Mouse (Mus musculus): ENCODE data around the gene Phykpl. TPM values are rescaled to one million over a fixed set of nuclear protein-coding genes. Genes with fewer than 3 reads are reported as not detected.
A peak's percentile ranks its signal among the peaks of the same experiment; 100 is the strongest.
"Not testable (repeated sequence)": the region's sequence is repeated elsewhere in the genome, so short reads cannot be mapped to it uniquely, and the experiment has no call there.

Gene Phykpl
- polyA plus RNA-seq, 1 experiment from 2014 or later: 22.2 TPM

DNA sequence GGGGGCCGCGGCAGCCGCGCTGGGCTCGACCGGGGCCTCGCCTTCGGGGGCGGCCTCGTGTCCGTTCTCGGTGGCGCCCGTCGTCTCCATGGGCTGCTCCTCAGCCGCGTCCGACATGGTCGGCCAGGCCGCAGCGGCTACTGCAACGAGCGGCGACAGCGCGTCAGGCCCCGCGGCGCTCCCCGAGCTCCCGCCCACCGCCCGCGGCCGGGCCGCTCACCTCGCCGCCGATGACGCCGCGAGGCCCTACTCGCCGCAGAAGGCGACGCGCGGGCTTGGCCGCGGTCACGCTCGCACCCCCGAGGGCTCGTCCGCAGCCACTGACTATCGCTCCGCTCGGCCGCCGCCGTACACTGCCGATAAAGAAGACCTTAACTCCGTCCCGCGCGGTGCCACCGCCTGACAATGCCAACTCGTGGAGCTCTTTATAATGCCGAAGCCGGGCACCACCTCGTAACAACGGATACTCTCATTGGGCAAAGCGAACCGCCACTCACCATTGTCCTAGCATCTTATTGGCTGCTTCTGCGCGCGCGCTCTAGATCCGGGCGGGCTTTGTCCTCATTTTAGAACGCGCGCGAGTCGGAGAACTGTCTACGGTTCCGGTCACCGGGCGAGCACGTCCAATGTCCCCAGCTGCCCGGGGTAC lies 22.0 kb downstream of the Phykpl start, which contains the start of gene Hnrnpab:
TSS of gene Hnrnpab (minus strand) at position 401 of the 649 bp plus-strand sequence.
- peak; percentile 95 for ATAC-seq (replicated peaks; ENCODE audit: low FRiP score)
- Histone ChIP-seq H3K9ac (peak within 1 kb of the TSS; percentile 99), H3K4me3 (replicated peaks) (peak within 1 kb of the TSS; percentile 95), H3K4me2 (peak within 1 kb of the TSS; percentile 76), H3K4me1 (peaks cover 43% of the 10 kb centered on the region), H3K27ac (peak within 1 kb of the TSS; percentile 96), H3K27me3 (no peaks in the 10 kb centered on the region), H3K9me3 (replicated peaks) (no peaks in the 10 kb centered on the region), H3K36me3 (peaks cover 41% of the 10 kb centered on the region)
- WGBS: under 1% methylated on average over 91 of the region's 91 CpGs

DNA sequence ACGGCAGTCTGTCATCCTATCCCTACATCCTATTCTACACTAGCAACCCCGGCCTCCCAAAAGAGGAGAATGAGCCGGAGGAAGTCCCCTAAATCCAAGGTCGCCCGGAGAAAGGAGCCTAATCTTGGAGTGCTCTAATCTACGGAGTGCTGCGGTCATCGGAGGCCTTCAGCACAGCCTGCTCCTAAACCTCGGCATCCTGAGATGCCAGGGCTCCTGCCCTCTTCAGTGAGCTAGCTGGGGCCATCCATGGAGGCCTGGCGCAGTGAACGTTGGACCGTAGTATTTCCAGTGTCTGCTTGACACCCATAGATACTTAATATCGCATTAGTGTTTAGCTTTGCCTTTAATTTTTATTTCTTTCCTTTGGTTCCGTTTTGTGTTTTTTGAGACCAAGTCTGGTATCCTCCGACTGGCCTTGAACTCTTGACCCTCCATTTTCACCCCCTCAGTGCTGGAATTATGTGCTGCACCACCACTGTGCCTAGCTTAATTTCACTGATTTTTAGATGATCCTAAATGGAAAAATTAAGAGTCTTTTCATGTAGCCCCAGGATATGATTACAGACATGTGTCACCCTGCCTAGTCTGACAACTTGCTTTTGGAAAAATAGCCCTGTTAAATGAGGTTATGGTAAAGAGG lies 22.7 kb downstream of the Phykpl start:
- Histone ChIP-seq H3K27me3 (no peaks in the 10 kb centered on the region), H3K36me3 (peaks cover 35% of the 10 kb centered on the region), H3K27ac (peak overlapping the region; percentile 95), H3K9ac (peak overlapping the region; percentile 99), H3K4me2 (peak overlapping the region; percentile 69), H3K4me3 (replicated peaks) (peak overlapping the region; percentile 95), H3K9me3 (replicated peaks) (no peaks in the 10 kb centered on the region), H3K4me1 (peaks cover 37% of the 10 kb centered on the region)
- peak; percentile 59 for ATAC-seq (replicated peaks; ENCODE audit: low FRiP score)
- WGBS: 5% methylated on average over 15 of the region's 15 CpGs

- Histone ChIP-seq H3K9ac (no peak overlapping the region), H3K27me3 (no peaks in the 10 kb centered on the region), H3K4me1 (peaks cover 16% of the 10 kb centered on the region), H3K27ac (no peak overlapping the region), H3K4me2 (no peak overlapping the region), H3K4me3 (replicated peaks) (no peak overlapping the region), H3K9me3 (replicated peaks) (no peaks in the 10 kb centered on the region), H3K36me3 (peaks cover 13% of the 10 kb centered on the region)
- no peak for ATAC-seq (replicated peaks; ENCODE audit: low FRiP score)
- 74% methylated on average over 3 of the region's 3 CpGs for WGBS
Observed at GRCm38 (mm10) chr11:51609266-51609909, 24.8 kb downstream of the Phykpl start.

GRCm38 (mm10) chr11:51609940-51610339 lies 25.4 kb downstream of the Phykpl start:
- H3K4me3 ChIP-seq (replicated peaks): not testable (repeated sequence)
- 83% methylated on average over 5 of the region's 5 CpGs for WGBS

GRCm38 (mm10) chr11:51614256-51614655 lies 29.7 kb downstream of the Phykpl start:
- no peaks in the 10 kb centered on the region for H3K9me3 ChIP-seq (replicated peaks)
- peaks cover 21% of the 10 kb centered on the region for H3K4me1 ChIP-seq
- no peaks in the 10 kb centered on the region for H3K27me3 ChIP-seq
- no peak overlapping the region for H3K4me3 ChIP-seq (replicated peaks)
- H3K27ac ChIP-seq: 0 out of 2 replicates have a peak overlapping the region, but pooled peaks have one; percentile 95
- no peak overlapping the region for H3K4me2 ChIP-seq
- no peak overlapping the region for H3K9ac ChIP-seq
- 86% methylated on average over 8 of the region's 8 CpGs for WGBS
- no peak for ATAC-seq (replicated peaks; ENCODE audit: low FRiP score)
- H3K36me3 ChIP-seq: no peaks in the 10 kb centered on the region

More at GRCm38 (mm10) chr11:51609940-51610339, 25.4 kb downstream of the Phykpl start:
- H3K9ac ChIP-seq; H3K4me2 ChIP-seq; H3K36me3 ChIP-seq; H3K9me3 ChIP-seq (replicated peaks); H3K27ac ChIP-seq; ATAC-seq (replicated peaks; ENCODE audit: low FRiP score); H3K27me3 ChIP-seq: not testable (repeated sequence)
- peaks cover 16% of the 10 kb centered on the region for H3K4me1 ChIP-seq

DNA sequence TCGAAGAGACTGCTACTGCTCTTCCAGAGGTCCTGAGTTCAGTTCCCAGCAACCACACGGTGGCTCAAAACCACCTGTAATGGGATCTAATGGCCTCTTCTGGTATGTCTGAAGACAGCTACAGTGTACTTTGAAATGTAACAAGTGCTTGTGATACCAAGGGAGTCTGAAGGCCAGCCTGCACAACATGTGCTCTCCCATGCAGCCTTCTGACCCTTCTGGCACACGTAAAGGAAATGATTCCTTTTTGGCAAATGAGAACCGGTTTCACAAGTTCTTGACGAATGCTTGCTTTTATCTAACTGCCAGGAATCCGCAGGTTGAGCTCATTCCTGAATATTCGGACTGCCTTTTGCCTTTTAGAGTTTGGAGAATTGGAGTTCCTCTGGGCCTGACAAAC lies 30.6 kb downstream of the Phykpl start:
- H3K27ac ChIP-seq: peak overlapping the region; percentile 95
- H3K9me3 ChIP-seq (replicated peaks): no peaks in the 10 kb centered on the region
- H3K36me3 ChIP-seq: no peaks in the 10 kb centered on the region
- no peaks in the 10 kb centered on the region for H3K27me3 ChIP-seq
- H3K9ac ChIP-seq: peak overlapping the region; percentile 61
- 30% methylated on average over 7 of the region's 7 CpGs for WGBS
- peaks cover 22% of the 10 kb centered on the region for H3K4me1 ChIP-seq
- ATAC-seq (replicated peaks; ENCODE audit: low FRiP score): no peak
- peak overlapping the region; percentile 70 for H3K4me2 ChIP-seq
- H3K4me3 ChIP-seq (replicated peaks): peak overlapping the region; percentile 43

- H3K27ac ChIP-seq: peak overlapping the region; percentile 95
- no peaks in the 10 kb centered on the region for H3K9me3 ChIP-seq (replicated peaks)
- ATAC-seq (replicated peaks; ENCODE audit: low FRiP score): peak; percentile 74
- peak overlapping the region; percentile 43 for H3K4me3 ChIP-seq (replicated peaks)
- no peaks in the 10 kb centered on the region for H3K27me3 ChIP-seq
- no peaks in the 10 kb centered on the region for H3K36me3 ChIP-seq
- peak overlapping the region; percentile 61 for H3K9ac ChIP-seq
- H3K4me1 ChIP-seq: peaks cover 26% of the 10 kb centered on the region
- WGBS: 2% methylated on average over 14 of the region's 14 CpGs
- peak overlapping the region; percentile 70 for H3K4me2 ChIP-seq
Observed at GRCm38 (mm10) chr11:51615601-51616000, 31.0 kb downstream of the Phykpl start.

- Histone ChIP-seq H3K4me3 (replicated peaks) (peak overlapping the region; percentile 43), H3K4me2 (peak overlapping the region; percentile 70), H3K27ac (peak overlapping the region; percentile 95), H3K4me1 (peaks cover 32% of the 10 kb centered on the region), H3K9ac (peak overlapping the region; percentile 61)
- not testable (repeated sequence) for ATAC-seq (replicated peaks; ENCODE audit: low FRiP score); H3K9me3 ChIP-seq (replicated peaks); H3K36me3 ChIP-seq; H3K27me3 ChIP-seq
- WGBS: 92% methylated on average over 7 of the region's 7 CpGs
Observed at GRCm38 (mm10) chr11:51616113-51616512, 31.6 kb downstream of the Phykpl start.

GRCm38 (mm10) chr11:51617693-51618092 lies 33.1 kb downstream of the Phykpl start:
- Histone ChIP-seq H3K4me1 (peaks cover 39% of the 10 kb centered on the region), H3K9ac (no peak overlapping the region), H3K4me2 (no peak overlapping the region), H3K27ac (peak overlapping the region; percentile 23; the same call in 1 of the 2 replicates), H3K4me3 (replicated peaks) (no peak overlapping the region), H3K36me3 (peaks cover 16% of the 10 kb centered on the region), H3K27me3 (no peaks in the 10 kb centered on the region), H3K9me3 (replicated peaks) (no peaks in the 10 kb centered on the region)
- 4% methylated on average over 4 of the region's 4 CpGs for WGBS
- ATAC-seq (replicated peaks; ENCODE audit: low FRiP score): no peak

DNA sequence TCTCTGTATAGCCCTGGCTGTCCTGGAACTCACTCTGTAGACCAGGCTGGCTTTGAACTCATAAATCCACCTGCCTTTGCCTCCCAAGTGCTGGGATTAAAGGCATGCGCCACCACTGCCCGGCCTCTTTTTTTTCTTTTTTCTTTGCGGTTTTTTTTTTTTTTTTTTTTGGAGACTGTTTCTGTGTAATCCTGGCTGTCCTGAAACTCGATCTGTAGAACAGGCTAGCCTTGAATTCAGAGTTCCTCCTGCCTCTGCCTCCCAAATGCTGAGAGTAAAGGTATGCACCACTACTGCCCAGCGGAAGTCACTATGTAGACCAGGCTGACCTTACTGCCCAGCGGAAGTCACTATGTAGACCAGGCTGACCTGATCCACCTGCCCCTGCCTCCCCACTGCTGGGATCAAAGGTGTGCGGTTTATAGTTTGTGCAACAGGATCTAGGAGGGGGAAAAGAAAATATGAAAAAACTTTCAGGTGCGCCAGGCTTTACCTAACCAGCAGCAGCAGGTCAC lies 34.4 kb downstream of the Phykpl start:
- Histone ChIP-seq H3K9ac (no peak overlapping the region), H3K27me3 (no peaks in the 10 kb centered on the region)
- peak; percentile 57; the same call in 1 of the 2 replicates for ATAC-seq (replicated peaks; ENCODE audit: low FRiP score)

GRCm38 (mm10) chr11:51619409-51620060 lies 35.0 kb downstream of the Phykpl start, which contains the start of gene Nhp2:
Gene Nhp2 (plus strand): TSS chr11:51619735.
- Histone ChIP-seq H3K27ac (peak within 1 kb of the TSS; percentile 46), H3K9me3 (replicated peaks) (no peaks in the 10 kb centered on the region), H3K9ac (peak within 1 kb of the TSS; percentile 58), H3K27me3 (no peaks in the 10 kb centered on the region), H3K4me2 (peak within 1 kb of the TSS; percentile 65), H3K4me3 (replicated peaks) (peak within 1 kb of the TSS; percentile 61), H3K36me3 (peaks cover 35% of the 10 kb centered on the region), H3K4me1 (peaks cover 37% of the 10 kb centered on the region)
- peak; percentile 93 for ATAC-seq (replicated peaks; ENCODE audit: low FRiP score)
- WGBS: under 1% methylated on average over 51 of the region's 51 CpGs

More for the DNA sequence above, 34.4 kb downstream of the Phykpl start:
- Histone ChIP-seq H3K36me3 (peaks cover 29% of the 10 kb centered on the region), H3K9me3 (replicated peaks) (no peaks in the 10 kb centered on the region), H3K4me3 (replicated peaks) (peak overlapping the region; percentile 61), H3K4me2 (peak overlapping the region; percentile 65), H3K4me1 (peaks cover 39% of the 10 kb centered on the region), H3K27ac (no peak overlapping the region)
- 57% methylated on average over 8 of the region's 8 CpGs for WGBS

Data from kidney, embryonic 15.5 days (tissue).